In the genomic region with DNA sequence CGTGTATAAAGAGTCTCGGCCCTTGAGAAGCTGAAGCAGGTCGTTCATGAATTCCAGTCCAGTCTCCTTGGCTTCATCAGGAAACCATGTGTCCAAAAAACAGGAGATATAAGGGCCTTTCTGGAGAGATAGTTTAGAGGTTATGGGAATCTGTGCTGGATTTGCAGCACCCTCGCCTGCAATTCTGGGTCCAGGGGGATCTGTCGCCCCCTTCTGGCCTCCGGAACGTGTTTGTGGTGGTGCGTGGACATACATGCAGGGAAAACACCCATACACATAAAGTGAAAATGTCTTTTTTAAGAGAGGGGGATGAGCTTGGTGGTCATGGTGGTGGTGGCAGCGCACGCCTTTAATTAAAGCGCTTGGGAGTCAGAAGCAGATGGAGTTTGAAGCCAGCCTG, we compare ENCODE assay signal across 9 mouse cellular contexts. TPM values are rescaled to one million over a fixed set of nuclear protein-coding genes. Genes with fewer than 3 reads are reported as not detected.
DNase-seq lines count a peak whose midpoint lies in the region; ATAC-seq and TF ChIP-seq lines count a peak whose summit lies in the region.
"Had no signal": no experiment of that assay in that cellular context is flagged by ENCODE, and none has a peak within 500 bp of the region (broad histone marks: within the 10 kb centered on the region; RNA-seq: fewer than 3 reads in every experiment).

No protein-coding gene starts in this region.

- no peaks in the 10 kb centered on the region for H3K36me3 ChIP-seq in forebrain, postnatal 0 days (ENCODE audit: insufficient read depth)
- no peaks in the 10 kb centered on the region for H3K36me3 ChIP-seq in forebrain, embryonic 11.5 days (ENCODE audit: control insufficient read depth, insufficient read depth, low read length)
- no peaks in the 10 kb centered on the region for H3K36me3 ChIP-seq in liver, embryonic 15.5 days (replicated peaks)
- H3K36me3 ChIP-seq in midbrain, embryonic 11.5 days (ENCODE audit: control insufficient read depth, insufficient read depth, low read length): no peaks in the 10 kb centered on the region

- peaks cover 11% of the 10 kb centered on the region for H3K4me1 ChIP-seq in forebrain, postnatal 0 days (ENCODE audit: insufficient read depth)
- peaks cover 11% of the 10 kb centered on the region; the same call in 1 of the 2 replicates for H3K4me1 ChIP-seq in forebrain, embryonic 11.5 days (replicated peaks; ENCODE audit: control insufficient read depth, insufficient read depth, low read length)
- H3K4me1 ChIP-seq in liver, embryonic 15.5 days (replicated peaks): peaks cover 54% of the 10 kb centered on the region
- H3K4me1 ChIP-seq in midbrain, embryonic 11.5 days (ENCODE audit: control insufficient read depth, insufficient read depth, low read length): peaks cover 20% of the 10 kb centered on the region

- ATAC-seq in forebrain, postnatal 0 days: no peak
- no peak for ATAC-seq in forebrain, embryonic 11.5 days (replicated peaks; ENCODE audit: low FRiP score)
- no peak for ATAC-seq in liver, embryonic 15.5 days (ENCODE audit: insufficient read depth)
- no peak for ATAC-seq in midbrain, embryonic 11.5 days (ENCODE audit: low FRiP score)

- H3K9ac ChIP-seq in forebrain, postnatal 0 days: no peak overlapping the region
- H3K9ac ChIP-seq in forebrain, embryonic 11.5 days (ENCODE audit: low read length): no peak overlapping the region
- H3K9ac ChIP-seq in liver, embryonic 15.5 days: 0 out of 2 replicates have a peak overlapping the region, but pooled peaks have one; percentile 66
- no peak overlapping the region for H3K9ac ChIP-seq in midbrain, embryonic 11.5 days (ENCODE audit: low read length)

- 65% methylated on average over 11 of the region's 11 CpGs for WGBS in forebrain, postnatal 0 days
- 65% methylated on average over 11 of the region's 11 CpGs for WGBS in forebrain, embryonic 11.5 days
- 72% methylated on average over 11 of the region's 11 CpGs for WGBS in liver, embryonic 15.5 days (ENCODE audit: insufficient replicate concordance)
- WGBS in midbrain, embryonic 11.5 days: 59% methylated on average over 11 of the region's 11 CpGs

- H3K9me3 ChIP-seq in forebrain, postnatal 0 days (ENCODE audit: low read length): no peaks in the 10 kb centered on the region
- no peaks in the 10 kb centered on the region for H3K9me3 ChIP-seq in forebrain, embryonic 11.5 days (ENCODE audit: control insufficient read depth, low read length)
- H3K9me3 ChIP-seq in liver, embryonic 15.5 days (replicated peaks): no peaks in the 10 kb centered on the region
- H3K9me3 ChIP-seq in midbrain, embryonic 11.5 days (ENCODE audit: control insufficient read depth, low read length): no peaks in the 10 kb centered on the region

- no peaks in the 10 kb centered on the region for H3K27me3 ChIP-seq in forebrain, postnatal 0 days (ENCODE audit: insufficient read depth, low read length)
- no peaks in the 10 kb centered on the region for H3K27me3 ChIP-seq in forebrain, embryonic 11.5 days (ENCODE audit: control insufficient read depth, insufficient read depth, low read length)
- H3K27me3 ChIP-seq in liver, embryonic 15.5 days: peaks cover 10% of the 10 kb centered on the region; the same call in 1 of the 2 replicates
- H3K27me3 ChIP-seq in midbrain, embryonic 11.5 days (ENCODE audit: control insufficient read depth, insufficient read depth, low read length): no peaks in the 10 kb centered on the region

- H3K4me3 ChIP-seq in forebrain, postnatal 0 days (ENCODE audit: low read depth, low read length): no peak overlapping the region
- H3K4me3 ChIP-seq in forebrain, embryonic 11.5 days (ENCODE audit: low read depth, low read length): no peak overlapping the region
- no peak overlapping the region; the same call in 1 of the 2 replicates for H3K4me3 ChIP-seq in liver, embryonic 15.5 days (replicated peaks)
- H3K4me3 ChIP-seq in midbrain, embryonic 11.5 days (ENCODE audit: low read depth, low read length): no peak overlapping the region

- TF ChIP-seq POLR2A in brain, embryonic 14.5 days (IDR thresholded peaks at IDR 0.05; ENCODE audit: borderline replicate concordance, extremely low read depth, insufficient read depth, insufficient read length, poor library complexity, severe bottlenecking): no peak

- H3K27ac ChIP-seq in forebrain, postnatal 0 days (ENCODE audit: low read depth, low read length): no peak overlapping the region
- no peak overlapping the region for H3K27ac ChIP-seq in forebrain, embryonic 11.5 days (ENCODE audit: low read depth, low read length)
- H3K27ac ChIP-seq in liver, embryonic 15.5 days (replicated peaks): 0 out of 2 replicates have a peak overlapping the region, but pooled peaks have one; percentile 24
- no peak overlapping the region for H3K27ac ChIP-seq in midbrain, embryonic 11.5 days (ENCODE audit: low read depth, low read length)

- no peak for DNase-seq in forebrain, postnatal 0 days
- DNase-seq in forebrain, embryonic 11.5 days (ENCODE audit: low spot score): no peak
- DNase-seq in 416B (ENCODE audit: low read depth): peak; percentile 59
- no peak for DNase-seq in brain, embryonic 14.5 days (ENCODE audit: low read depth)
- no peak for DNase-seq in left cerebral cortex, adult 11 months (ENCODE audit: low spot score)
- no peak for DNase-seq in testis, postnatal 10 days (ENCODE audit: low spot score)
- DNase-seq in midbrain, embryonic 11.5 days (ENCODE audit: low spot score, missing footprints): no peak

- TF ChIP-seq CTCF in forebrain, postnatal 0 days (IDR thresholded peaks at IDR 0.05; ENCODE audit: low read depth): peak; percentile 31; the same call in 1 of the 2 replicates
- TF ChIP-seq CTCF in brain, embryonic 14.5 days (IDR thresholded peaks at IDR 0.05; ENCODE audit: borderline replicate concordance, extremely low read depth, insufficient read depth, insufficient read length): peak; percentile 26; the same call in 1 of the 2 replicates

- H3K4me2 ChIP-seq in forebrain, postnatal 0 days (ENCODE audit: low read depth): no peak overlapping the region
- no peak overlapping the region for H3K4me2 ChIP-seq in forebrain, embryonic 11.5 days (ENCODE audit: low read depth, low read length, severe bottlenecking)
- 0 out of 2 replicates have a peak overlapping the region, but pooled peaks have one; percentile 95 for H3K4me2 ChIP-seq in liver, embryonic 15.5 days
- H3K4me2 ChIP-seq in midbrain, embryonic 11.5 days: no peak overlapping the region

RNA-seq across cellular contexts. Expression of a gene that starts 1.0 kb away (rescaled TPM):
- total RNA-seq in forebrain, postnatal 0 days (2014; rRNA removed): 164 and 165 TPM in 2 replicates
- polyA plus RNA-seq in forebrain, postnatal 0 days (2015; fragmentation: Nextera tagmentation; extraction: Ambion mirVana): 46.2 and 60.7 TPM in 2 replicates
- polyA plus RNA-seq in forebrain, embryonic 11.5 days (2014; fragmentation: Nextera tagmentation; extraction: Ambion mirVana): 76.5 and 87.8 TPM in 2 replicates
- 186 and 229 TPM in 2 replicates for polyA plus RNA-seq in brain, embryonic 14.5 days (2012; rRNA removed)
- 21.4 and 28.6 TPM in 2 replicates for polyA plus RNA-seq in liver, embryonic 15.5 days (2015; fragmentation: Nextera tagmentation; extraction: Ambion mirVana)
- 48.1 and 53.3 TPM in 2 replicates for polyA plus RNA-seq in midbrain, embryonic 11.5 days (2014; fragmentation: Nextera tagmentation; extraction: Ambion mirVana)

RNA-seq across cellular contexts. Expression of a gene that starts 6.4 kb away (rescaled TPM):
- total RNA-seq in forebrain, postnatal 0 days (2014; rRNA removed): not detected in 2 replicates
- not detected in 2 replicates for polyA plus RNA-seq in forebrain, postnatal 0 days (2015; fragmentation: Nextera tagmentation; extraction: Ambion mirVana)
- polyA plus RNA-seq in forebrain, embryonic 11.5 days (2014; fragmentation: Nextera tagmentation; extraction: Ambion mirVana): 0.15 TPM in 1 of 2 replicates, not detected in the other
- 0.11 TPM in 1 of 2 replicates, not detected in the other for polyA plus RNA-seq in brain, embryonic 14.5 days (2012; rRNA removed)
- polyA plus RNA-seq in liver, embryonic 15.5 days (2015; fragmentation: Nextera tagmentation; extraction: Ambion mirVana): 1.7 and 2.0 TPM in 2 replicates
- 0.12 TPM in 1 of 2 replicates, not detected in the other for polyA plus RNA-seq in midbrain, embryonic 11.5 days (2014; fragmentation: Nextera tagmentation; extraction: Ambion mirVana)

RNA-seq across cellular contexts. Expression of a gene that starts 18.1 kb away (rescaled TPM):
- not detected in 2 replicates for total RNA-seq in forebrain, postnatal 0 days (2014; rRNA removed)
- not detected in 2 replicates for polyA plus RNA-seq in forebrain, postnatal 0 days (2015; fragmentation: Nextera tagmentation; extraction: Ambion mirVana)
- polyA plus RNA-seq in forebrain, embryonic 11.5 days (2014; fragmentation: Nextera tagmentation; extraction: Ambion mirVana): not detected in 2 replicates
- not detected in 2 replicates for polyA plus RNA-seq in brain, embryonic 14.5 days (2012; rRNA removed)
- polyA plus RNA-seq in liver, embryonic 15.5 days (2015; fragmentation: Nextera tagmentation; extraction: Ambion mirVana): 10.3 and 10.6 TPM in 2 replicates
- polyA plus RNA-seq in midbrain, embryonic 11.5 days (2014; fragmentation: Nextera tagmentation; extraction: Ambion mirVana): not detected in 2 replicates
- polyA plus RNA-seq: intestine, embryonic 14.5 days had no signal

RNA-seq across cellular contexts. Expression of a gene that starts 39.3 kb away (rescaled TPM):
- total RNA-seq in forebrain, postnatal 0 days (2014; rRNA removed): 12.5 and 17.0 TPM in 2 replicates
- polyA plus RNA-seq in forebrain, postnatal 0 days (2015; fragmentation: Nextera tagmentation; extraction: Ambion mirVana): 24.7 and 25.4 TPM in 2 replicates
- 43.7 and 47.3 TPM in 2 replicates for polyA plus RNA-seq in forebrain, embryonic 11.5 days (2014; fragmentation: Nextera tagmentation; extraction: Ambion mirVana)
- polyA plus RNA-seq in brain, embryonic 14.5 days (2012; rRNA removed): 26.5 and 32.5 TPM in 2 replicates
- polyA plus RNA-seq in liver, embryonic 15.5 days (2015; fragmentation: Nextera tagmentation; extraction: Ambion mirVana): 30.9 and 35.3 TPM in 2 replicates
- 29.8 and 31.8 TPM in 2 replicates for polyA plus RNA-seq in midbrain, embryonic 11.5 days (2014; fragmentation: Nextera tagmentation; extraction: Ambion mirVana)

RNA-seq across cellular contexts. Expression of a gene that starts 39.4 kb away (rescaled TPM):
- total RNA-seq in forebrain, postnatal 0 days (2014; rRNA removed): 88.4 and 93.8 TPM in 2 replicates
- polyA plus RNA-seq in forebrain, postnatal 0 days (2015; fragmentation: Nextera tagmentation; extraction: Ambion mirVana): 94.9 and 95.1 TPM in 2 replicates
- polyA plus RNA-seq in forebrain, embryonic 11.5 days (2014; fragmentation: Nextera tagmentation; extraction: Ambion mirVana): 191 and 203 TPM in 2 replicates
- 126 and 172 TPM in 2 replicates for polyA plus RNA-seq in brain, embryonic 14.5 days (2012; rRNA removed)
- 110 and 115 TPM in 2 replicates for polyA plus RNA-seq in liver, embryonic 15.5 days (2015; fragmentation: Nextera tagmentation; extraction: Ambion mirVana)
- 155 and 168 TPM in 2 replicates for polyA plus RNA-seq in midbrain, embryonic 11.5 days (2014; fragmentation: Nextera tagmentation; extraction: Ambion mirVana)
